Mouse (Mus musculus): Measurements from ENCODE around the gene Ppp4c. TPM values are rescaled to one million over a fixed set of nuclear protein-coding genes. Genes with fewer than 3 reads are reported as not detected.
"Not testable (repeated sequence)": the region's sequence is repeated elsewhere in the genome, so short reads cannot be mapped to it uniquely, and the experiment has no call there.

Ppp4c gene
- total RNA-seq, 2 experiments from 2014 or later, result 20.5 TPM

DNA sequence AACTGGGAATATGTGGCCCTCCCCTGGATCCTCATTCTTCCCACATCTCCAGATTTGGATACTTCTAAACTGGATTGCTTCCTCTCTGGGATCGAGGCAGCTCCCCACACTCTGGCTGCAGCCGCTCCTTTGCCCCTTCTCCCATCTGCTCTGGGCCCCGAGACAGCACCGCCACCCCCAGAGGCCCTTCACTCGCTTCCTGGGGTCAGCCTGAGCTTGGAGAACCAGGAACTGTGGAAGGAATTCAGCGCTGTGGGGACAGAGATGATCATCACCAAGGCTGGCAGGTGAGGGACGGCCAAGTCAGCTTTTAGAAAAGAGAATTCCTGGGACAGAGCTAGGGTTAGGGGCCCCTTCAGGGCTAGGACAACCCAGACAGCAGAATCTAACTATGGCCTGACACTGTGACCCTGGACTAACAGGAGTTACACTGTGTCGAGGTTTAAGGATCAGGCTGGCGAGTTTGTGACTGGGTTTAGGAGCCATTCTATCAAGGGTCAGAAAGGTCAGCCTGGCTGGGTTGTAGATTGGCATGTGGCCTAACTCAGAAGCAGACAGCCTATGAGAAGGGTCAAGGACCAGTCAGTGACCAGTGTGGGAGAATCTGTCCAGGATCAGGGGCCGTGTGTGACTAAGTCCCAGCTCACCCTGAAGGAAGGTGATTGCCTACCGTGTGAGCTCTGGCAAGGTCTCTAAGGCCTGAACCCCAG lies 10.5 kb downstream of the Ppp4c start:
- DNase-seq (ENCODE audit: low spot score), result no peak

DNA sequence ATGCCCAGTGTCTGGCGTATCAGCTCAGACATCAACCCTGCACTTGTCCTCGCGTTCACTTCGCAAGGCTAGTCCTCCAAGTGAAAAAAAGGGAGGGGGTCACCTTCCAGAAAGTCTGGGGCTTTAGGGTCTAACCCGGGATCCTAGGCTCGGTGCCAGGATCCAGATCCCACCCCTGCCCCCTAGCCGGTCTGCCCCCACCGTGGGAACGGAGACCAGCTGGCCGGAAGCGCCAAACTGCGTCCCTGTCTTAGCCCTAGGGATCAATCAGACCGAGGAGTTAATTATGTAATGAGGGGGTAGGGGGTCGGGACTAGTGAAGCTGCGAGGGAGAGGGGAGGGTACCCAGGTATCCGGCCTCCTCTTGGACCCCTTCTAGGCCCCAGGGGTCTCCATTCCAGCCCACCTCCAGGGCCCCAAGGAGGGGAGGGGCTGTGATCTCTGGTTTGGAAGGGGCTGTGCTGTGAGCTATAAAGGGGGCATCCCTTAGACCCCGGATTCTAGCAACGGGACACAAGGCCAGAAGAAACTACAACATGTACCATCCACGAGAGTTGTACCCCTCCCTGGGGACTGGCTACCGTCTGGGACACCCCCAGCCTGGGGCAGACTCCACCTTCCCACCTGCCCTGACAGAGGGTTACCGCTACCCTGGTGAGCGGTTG lies 11.2 kb downstream of the Ppp4c start, which contains the start of gene Tbx6:
Gene Tbx6, plus strand, starts transcription at position 513 of the 665 bp plus-strand sequence.
- DNase-seq (ENCODE audit: low spot score), result no peak

DNA sequence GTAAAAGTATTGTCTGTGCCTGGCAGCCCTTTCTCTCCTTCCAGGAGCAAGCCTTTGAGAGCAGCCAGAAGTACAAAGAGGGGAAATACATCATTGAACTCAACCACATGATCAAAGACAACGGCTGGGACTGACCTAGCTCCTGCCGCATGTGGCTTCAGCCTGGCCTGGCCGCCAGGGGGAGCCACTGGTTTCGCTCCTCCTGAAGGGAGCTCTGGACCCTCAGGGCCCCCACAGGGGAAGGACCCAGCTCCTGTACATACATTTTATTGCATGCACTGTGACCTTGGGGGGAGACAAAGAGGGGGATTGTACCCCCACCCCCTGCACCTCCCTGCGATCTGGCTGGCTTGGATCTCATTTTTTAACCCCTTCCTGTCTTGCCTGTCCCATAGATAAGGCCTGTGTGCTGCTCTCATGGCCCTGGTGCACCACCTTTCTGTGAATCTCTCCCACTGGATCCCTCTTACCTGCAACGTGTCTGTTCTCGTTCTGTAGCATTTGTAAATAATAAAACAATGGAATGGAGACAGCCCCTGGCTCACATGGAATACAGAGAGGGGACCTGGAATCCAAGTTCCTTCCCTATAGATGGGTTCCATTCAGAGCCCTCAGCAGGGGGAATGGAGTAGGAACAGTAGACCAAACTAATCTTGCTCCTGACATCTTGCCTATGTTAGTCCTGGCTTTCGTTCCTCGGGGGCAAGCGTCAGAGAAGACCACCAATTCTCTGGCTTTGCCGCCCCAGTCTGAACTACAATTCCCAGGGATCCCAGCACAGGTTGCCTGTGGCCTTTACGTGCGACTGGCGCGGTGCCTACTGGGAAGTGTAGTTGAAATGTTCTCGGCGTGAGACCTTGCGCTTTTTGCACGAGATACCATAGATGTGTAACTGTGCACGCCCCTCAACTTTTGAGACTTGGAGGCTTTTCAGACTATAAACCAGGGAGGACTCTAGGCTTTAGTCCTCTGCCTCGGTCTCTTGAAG lies 12.0 kb downstream of the Ppp4c start:
- DNase-seq (ENCODE audit: low spot score), result peak; percentile 84

DNA sequence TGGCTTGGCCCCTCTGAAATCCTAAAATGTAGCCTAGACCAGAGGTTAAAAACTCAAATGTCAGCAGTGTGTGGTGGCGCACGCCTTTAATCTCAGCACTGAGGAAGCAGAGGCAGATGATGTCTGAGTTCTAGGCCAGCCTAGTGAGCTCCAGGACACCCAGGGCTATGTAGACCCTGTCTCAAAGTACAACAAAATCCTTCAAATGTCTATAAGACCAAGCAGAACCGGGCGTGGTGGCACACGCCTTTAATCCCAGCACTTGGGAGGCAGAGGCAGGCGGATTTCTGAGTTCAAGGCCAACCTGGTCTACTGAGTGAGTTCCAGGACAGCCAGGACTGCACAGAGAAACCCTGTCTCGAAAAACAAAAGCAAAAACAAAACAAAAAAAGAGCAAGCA lies 13.2 kb downstream of the Ppp4c start:
- not testable (repeated sequence) for DNase-seq (ENCODE audit: low spot score)

DNA sequence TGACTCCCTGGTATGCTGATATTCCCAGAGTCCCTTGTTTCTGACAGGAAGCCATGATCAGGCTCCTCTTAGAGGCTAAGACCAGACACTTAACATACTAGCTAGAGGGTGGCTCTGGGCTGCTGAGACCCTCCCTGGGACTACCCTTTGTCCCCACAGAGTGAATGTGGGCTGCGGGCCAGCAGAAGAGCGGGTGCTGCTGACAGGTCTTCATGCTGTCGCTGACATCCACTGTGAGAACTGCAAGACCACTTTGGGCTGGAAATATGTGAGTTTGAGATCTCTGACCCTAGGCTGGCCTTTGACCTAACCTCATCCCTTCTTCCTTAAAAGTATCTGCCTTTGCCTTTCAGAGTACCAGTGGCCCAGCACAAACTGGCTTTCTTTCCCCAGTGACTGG lies 14.1 kb downstream of the Ppp4c start:
- DNase-seq (ENCODE audit: low spot score), result no peak

DNA sequence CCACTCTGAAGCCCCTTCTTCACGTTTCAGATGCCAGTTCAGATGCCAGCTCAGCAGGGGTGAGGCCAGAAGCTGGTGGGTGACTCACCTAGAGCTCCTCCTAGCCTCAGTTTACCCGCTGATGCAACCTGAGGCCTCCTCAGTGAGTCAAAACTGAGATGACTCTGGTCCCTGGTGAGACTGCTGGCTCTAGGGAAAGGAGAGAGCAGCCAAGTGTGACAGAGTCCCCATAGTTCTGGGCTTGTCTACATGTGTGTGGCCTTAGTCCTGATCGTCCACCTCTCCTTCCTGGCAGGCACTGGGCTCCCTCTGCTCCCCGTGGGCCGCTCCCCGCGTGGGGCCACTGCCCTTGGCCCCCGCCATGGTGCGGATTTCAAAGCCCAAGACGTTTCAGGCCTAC lies 14.8 kb downstream of the Ppp4c start:
- DNase-seq (ENCODE audit: low spot score), result peak; percentile 36

DNA sequence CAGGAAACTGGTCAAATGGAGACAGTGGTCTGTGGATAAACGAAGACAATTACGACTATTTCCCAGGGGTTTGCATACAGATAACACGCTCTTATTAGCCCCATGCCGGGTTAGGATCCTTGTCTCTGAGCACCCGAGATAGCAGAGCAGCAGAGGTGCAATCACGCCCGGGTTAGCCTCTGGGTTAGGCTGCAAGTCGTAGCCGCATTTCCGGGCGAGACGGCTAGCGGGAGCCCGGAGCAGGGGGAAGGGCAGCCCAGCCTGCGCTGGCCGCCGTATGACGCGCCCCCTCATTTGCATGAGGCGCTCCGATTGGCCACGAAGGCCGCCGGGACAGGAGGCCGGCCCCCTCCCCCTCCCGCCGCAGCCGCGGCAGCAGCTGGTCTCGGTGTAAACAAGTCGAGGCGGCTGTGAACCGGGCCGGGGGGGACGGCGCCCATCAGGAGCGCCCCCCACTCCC lies 15.7 kb downstream of the Ppp4c start, which contains the start of gene Ypel3:
Gene Ypel3, plus strand, starts transcription at position 358 of the 460 bp plus-strand sequence.
- DNase-seq (ENCODE audit: low spot score), result peak; percentile 95

DNA sequence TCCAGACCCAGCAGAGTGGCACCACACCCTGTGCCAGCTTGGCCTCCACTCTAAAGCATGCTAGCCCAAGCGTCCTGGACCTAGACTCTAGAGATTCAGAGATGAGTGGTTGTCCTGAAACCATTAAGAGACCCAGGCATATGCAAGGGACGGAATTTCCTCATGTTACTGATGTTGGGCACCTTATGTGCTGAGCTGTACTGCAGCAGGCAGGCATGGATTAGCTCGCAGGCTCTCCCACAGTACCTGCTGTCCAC lies 16.4 kb downstream of the Ppp4c start:
- no peak for DNase-seq (ENCODE audit: low spot score)

DNA sequence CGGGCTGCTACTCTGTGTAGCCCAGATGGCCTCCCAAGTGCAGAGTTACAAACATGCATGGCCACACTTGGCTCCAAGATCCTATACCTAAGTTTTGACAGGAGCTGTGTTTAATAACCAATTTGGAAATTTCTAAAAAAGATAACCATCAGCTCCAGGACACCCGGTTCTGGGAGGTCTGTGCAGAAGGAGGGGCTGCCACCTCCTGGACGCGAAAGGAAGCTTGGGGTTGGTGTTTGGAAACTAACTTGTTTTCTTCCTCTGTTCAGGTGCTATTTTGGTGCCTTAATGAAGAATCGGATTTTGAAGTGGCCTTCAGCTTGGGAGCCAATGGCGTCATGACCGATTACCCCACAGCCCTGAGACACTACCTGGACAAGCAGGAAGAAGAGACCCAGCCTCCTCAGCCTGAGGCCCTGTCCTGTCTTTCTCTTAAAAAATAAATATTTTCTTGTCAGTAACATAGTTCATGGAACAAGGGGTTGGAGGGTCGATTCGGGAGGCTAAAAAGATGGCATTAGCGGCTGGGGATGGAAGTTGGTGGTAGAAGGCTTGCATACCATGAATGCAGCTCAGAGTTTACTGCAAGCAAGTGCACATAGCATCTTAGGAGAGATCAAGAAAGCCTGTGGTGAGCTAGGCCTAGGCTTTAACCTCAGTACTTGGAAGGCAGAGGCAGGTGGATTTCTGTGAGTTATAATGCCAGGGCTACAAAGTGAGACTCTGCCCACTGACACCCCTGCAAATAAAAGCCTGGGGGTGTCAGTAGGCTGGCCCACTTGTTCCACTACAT lies 16.9 kb downstream of the Ppp4c start:
- no peak for DNase-seq (ENCODE audit: low spot score)

DNA sequence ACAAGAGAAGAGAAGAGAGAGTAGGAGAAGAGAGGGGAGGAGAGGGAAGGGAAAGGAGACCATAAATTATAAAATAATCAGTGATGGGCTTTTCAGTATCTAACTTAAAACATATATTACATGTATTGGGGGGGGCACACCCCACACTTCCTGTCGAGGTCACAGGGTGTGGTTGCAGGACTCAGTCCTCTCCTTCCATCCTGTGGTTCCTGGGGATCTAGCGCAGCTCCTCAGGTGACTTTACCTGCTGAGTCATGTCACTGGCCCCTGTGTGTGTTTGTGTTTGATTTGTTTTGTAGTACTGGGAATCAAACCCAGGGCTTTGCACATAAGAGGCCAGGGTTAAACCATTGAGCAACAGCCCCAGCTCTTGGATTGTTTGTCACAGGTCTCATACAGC lies 17.8 kb downstream of the Ppp4c start:
- DNase-seq (ENCODE audit: low spot score), result no peak

DNA sequence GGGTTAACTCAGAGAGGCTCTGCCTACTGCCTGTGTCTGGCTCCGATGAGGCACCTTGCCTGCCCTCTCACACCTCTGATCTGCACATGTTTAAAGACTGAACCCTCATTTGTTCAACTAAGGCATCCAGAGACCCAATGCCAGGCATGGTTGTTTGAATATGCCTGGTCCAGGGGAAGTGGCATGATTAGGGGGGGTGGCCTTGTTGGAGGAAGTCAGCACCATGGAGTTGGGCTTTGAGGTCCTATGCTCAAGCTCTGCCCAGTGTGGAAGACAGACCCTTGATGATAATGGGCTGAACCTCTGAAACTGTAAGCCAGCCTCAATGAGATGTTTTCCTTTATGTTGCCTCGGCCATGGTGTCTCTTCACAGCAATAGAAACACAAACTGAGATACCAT lies 18.9 kb downstream of the Ppp4c start:
- no peak for DNase-seq (ENCODE audit: low spot score)

DNA sequence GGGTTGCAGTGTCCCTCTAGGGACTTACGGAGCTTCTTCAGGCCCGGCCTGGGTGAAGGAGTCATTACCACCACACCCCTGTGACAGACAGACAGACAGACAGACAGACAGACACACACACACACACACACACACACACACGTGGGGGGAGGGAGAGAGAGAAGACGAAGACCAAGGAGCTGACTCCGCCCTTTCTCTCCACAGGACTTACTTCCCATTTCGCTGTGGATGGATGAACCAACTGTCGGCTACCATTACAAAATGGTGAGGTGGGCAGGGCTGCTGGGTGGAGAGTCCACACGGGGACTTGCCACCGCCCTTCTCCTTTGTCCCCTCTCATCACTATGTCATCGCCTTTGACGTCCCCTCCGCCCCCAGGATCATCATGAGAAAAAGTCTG lies 21.5 kb downstream of the Ppp4c start:
- DNase-seq (ENCODE audit: low spot score), result no peak

DNA sequence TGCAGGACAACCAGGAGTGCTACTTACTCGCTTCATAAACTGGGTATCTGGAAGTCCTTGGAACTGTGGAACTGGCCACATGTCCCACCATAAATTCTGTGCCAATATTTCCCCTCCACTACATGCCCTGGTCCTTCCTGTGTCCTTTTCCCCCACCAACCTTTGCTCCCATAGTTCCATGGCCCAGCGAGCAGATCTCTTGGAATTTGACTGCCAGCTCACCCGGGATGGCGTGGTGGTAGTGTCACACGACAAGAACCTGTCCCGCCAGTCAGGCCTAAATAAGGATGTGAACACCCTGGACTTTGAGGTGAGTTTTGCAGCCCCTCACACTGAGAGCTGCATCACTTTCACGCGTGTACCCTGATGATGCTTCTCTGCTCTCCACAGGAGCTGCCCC lies 25.3 kb downstream of the Ppp4c start:
- no peak for DNase-seq (ENCODE audit: low spot score)

DNA sequence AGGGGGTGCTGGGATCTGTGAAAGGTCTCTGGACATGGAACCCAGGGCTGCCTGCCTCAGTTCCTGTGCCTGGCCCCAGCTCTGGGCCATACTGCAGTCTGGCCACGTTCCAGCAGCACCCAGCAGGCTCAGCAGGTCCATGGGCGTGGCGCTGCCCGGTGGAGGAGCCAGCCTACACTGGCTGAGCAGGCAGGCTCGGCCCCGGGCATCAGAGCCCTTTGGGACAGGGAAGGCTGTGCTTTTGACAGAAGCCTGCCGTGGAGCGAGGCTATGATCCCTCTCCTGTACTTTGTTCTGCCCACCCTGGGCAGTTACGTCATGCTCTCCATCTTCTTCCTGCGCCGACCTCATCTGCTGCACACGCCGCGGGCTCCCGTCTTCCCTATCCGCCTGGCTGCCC lies 26.1 kb downstream of the Ppp4c start, which contains the start of gene Gdpd3:
Gene Gdpd3, plus strand, starts transcription at position 134 of the 400 bp plus-strand sequence.
- DNase-seq (ENCODE audit: low spot score), result no peak

DNA sequence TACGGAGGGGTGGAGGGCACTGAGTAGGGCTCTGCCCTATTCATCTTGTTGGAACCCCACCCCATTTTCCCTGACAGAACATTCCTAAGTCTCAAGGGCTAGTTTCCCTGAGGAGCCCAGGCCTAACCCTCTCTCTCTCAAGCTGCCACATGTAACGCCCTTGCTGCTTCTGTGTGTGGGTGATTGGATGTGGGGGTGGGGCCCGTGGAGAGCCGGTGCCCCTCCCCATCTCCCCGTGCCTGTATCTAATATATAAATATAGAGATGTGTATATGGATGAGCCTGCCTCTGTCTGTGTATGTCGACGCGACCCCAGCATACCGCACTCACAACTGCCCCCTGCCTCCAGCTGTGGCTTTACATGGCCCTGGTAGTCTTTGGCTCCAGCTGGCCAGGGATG lies 26.8 kb downstream of the Ppp4c start:
- DNase-seq (ENCODE audit: low spot score), result no peak

DNA sequence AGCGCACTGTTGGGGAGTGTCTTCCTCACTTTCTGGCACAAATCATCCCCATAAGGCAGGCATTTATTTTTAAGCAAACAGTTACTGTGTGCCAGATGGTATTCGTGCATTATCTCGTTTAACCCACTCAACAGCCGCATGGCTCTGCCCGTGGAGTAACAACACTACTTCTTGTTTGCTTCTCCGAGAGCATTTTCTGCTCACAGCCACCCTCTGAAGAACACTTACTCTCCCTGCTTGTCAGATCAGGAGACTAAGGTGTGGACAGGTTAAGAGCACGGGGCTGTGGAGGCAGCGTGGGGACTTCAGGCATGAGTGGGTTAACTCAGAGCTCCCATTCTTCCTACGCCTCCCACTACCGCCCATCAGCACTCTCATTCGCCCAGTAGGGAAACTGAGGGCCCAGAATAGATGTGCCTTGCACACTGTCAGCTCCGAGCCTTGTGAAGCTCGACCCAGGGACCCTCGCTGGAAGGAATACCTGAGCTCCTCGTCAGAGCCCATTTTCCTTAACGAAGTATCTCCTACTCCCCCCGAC lies 29.8 kb downstream of the Ppp4c start:
- no peak for DNase-seq (ENCODE audit: low spot score)

DNA sequence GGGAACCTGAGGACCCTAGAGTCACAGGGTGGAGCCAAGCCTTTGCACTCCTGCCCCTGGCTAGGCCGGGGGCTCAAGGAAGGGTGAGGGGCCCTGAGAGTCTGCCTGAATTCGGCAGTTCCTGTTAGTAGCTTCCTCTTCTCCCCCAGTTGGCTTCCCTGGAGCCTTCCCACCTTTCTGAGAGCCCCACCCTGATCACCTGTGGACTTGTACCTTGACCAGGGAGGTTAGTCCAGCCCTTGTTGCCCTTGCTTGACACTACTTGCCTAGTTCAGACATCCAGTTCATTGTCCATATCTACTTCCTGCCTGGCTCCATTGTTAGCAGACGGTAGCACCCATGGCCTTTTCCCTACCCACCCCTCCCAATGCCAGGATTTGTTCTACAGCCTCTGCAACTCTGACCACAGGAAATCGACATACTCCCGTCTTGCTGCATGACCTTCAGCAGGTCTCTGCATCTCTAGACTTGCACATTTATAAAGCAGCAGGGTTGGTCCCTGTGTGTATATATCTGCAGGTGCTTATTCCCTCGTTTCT lies 30.7 kb downstream of the Ppp4c start:
- DNase-seq (ENCODE audit: low spot score), result no peak

DNA sequence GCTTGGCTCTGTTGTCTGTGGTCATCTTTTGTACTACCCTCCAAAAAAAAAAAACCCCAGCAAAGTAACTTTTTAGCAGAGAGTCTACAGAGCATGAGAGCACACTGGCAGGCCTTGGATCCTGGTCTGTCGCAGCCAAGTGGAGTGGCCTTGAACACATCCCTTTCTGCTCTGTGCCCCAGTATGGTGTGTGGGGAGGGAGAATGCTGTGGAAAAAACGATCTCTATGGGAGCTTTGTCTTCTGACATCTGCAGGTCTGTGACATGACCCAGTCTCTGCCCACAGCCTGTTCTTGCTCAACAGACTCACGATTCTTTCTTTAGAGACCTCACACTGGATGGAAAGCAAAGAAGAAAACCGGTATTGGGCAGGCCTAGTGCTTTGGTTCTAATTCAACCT lies 31.3 kb downstream of the Ppp4c start:
- DNase-seq (ENCODE audit: low spot score), result no peak

DNA sequence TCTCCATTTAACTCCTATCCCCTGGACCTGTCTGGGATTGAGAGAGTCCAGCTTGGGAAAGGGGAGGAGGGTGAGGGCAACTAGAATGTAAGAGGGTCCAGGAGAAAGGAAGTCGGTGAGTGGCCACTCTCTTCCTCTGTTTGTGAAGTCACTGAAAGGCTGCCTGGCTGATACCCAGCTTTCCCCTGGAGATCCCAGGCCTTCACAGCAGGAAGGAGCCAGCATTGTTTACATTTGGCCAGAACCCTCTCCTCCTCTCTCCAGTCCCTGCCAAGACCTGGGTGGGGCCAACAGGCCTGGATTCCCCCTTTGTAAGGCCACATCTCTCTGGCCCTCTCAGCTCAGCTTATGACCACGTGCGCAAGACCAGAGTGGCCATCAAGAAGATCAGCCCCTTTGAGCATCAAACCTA lies 31.9 kb downstream of the Ppp4c start:
- DNase-seq (ENCODE audit: low spot score), result peak; percentile 72

DNA sequence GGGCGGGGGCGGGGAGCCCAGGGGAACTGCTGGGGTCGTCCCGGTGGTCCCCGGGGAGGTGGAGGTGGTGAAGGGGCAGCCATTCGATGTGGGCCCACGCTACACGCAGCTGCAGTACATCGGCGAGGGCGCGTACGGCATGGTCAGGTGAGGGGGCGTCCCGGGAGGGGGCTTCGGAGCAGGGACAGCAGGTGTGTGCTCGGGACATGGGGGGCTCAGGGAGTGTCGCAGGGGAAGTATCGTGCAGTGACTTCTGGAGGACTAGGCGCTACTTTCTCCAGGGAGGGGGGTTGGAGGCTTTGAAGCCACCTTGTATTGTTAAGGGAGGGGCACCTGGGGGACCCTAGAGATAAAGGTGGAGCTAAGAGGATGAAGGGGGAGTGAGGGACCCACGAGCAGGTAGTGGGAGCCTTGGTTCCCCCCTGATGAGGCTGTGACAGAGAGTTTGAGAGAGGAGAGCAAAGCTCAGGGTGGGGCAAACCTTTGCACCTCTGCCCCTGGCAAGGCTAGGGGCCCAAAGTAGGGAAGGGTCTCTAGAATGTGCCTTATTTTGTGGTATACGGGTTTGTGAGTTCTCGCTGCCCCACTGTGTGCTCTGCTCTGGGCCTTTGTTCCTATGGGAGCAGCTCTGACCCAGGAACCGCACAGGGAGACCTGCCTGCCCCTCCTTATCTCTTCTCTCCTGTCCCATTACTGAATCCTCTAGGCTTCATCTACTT lies 32.5 kb downstream of the Ppp4c start:
- DNase-seq (ENCODE audit: low spot score), result no peak

Data from gastrocnemius, adult 18-20 months (tissue).